Mouse (Mus musculus) heart, embryonic 10.5 days (tissue): ENCODE measurements around the gene Sis. TPM values are rescaled to one million over a fixed set of nuclear protein-coding genes. Genes with fewer than 3 reads are reported as not detected.

Experiments used
- polyA plus RNA-seq: library from polyadenylated mRNA; unstranded; fragments of >200 nt; fragmentation: Nextera tagmentation; extraction: Ambion mirVana; gene quantifications from 2 replicates; pipeline ENCODE4 v1.2.1, GENCODE M21; 2016

Gene Sis
- polyA plus RNA-seq, 1 experiment from 2014 or later: not detected

Other genes with a start within 250 kb of the Sis start
- 0.10 and 0.22 TPM in 2 replicates for gene Slitrk3, start 89.9 kb upstream of the Sis start, polyA plus RNA-seq